Mouse (Mus musculus) heart, adult 10 weeks (tissue): ENCODE results near the gene Sept14. TPM values are rescaled to one million over a fixed set of nuclear protein-coding genes. Genes with fewer than 3 reads are reported as not detected.

Experiments used
- polyA plus RNA-seq: library from polyadenylated mRNA; stranded (reverse); fragments of 350-450 nt; fragmentation: Illumina TruSeq; extraction: RNeasy Lipid Tissue Mini Kit (QIAGEN cat#74804); gene quantifications from one replicate; pipeline ENCODE4 v1.2.3, GENCODE M21; 2014; ENCODE audit warnings: low read depth, low replicate concordance

The Sept14 gene
- polyA plus RNA-seq = not detected

GRCm38 (mm10) chr5:129708412-129708811, at the start of gene Sept14:
TSS of gene Sept14 (minus strand) at chr5:129708512.

GRCm38 (mm10) chr5:129724834-129725773, 16.8 kb upstream of the Sept14 start, which contains the start of gene Nipsnap2:
TSS of gene Nipsnap2 (plus strand) at chr5:129725063.

GRCm38 (mm10) chr5:129715326-129715861, 7.1 kb upstream of the Sept14 start, which contains the start of gene Mrps17:
TSS of gene Mrps17 (plus strand) at chr5:129715497.

GRCm38 (mm10) chr5:129670036-129670458, 38.3 kb downstream of the Sept14 start, which contains the start of gene Zfp11:
TSS of gene Zfp11 (minus strand) at chr5:129670099.

Other genes starting within 250 kb of the Sept14 start
- 38.6 TPM for gene Sfswap, start 207.3 kb downstream of the Sept14 start, polyA plus RNA-seq
- 0.86 TPM for gene Mmp17, start 124.3 kb downstream of the Sept14 start, polyA plus RNA-seq
- gene Zfp11, start 38.4 kb downstream of the Sept14 start, polyA plus RNA-seq = 2.8 TPM
- 95.2 TPM for gene Mrps17, start 7.0 kb upstream of the Sept14 start, polyA plus RNA-seq
- 884 TPM for gene Nipsnap2, start 16.6 kb upstream of the Sept14 start, polyA plus RNA-seq
- gene Psph, start 78.9 kb upstream of the Sept14 start, polyA plus RNA-seq = 9.4 TPM
- gene Sumf2, start 138.5 kb upstream of the Sept14 start, polyA plus RNA-seq = 11.9 TPM
- 1,073 TPM for gene Chchd2, start 179.0 kb upstream of the Sept14 start, polyA plus RNA-seq
- 0.73 TPM for gene Zbed5, start 187.2 kb upstream of the Sept14 start, polyA plus RNA-seq
- 59.8 TPM for gene Phkg1, start 190.0 kb upstream of the Sept14 start, polyA plus RNA-seq
- 0.86 TPM for gene Nupr1l, start 200.0 kb upstream of the Sept14 start, polyA plus RNA-seq
- 17.3 TPM for gene Vkorc1l1, start 233.5 kb upstream of the Sept14 start, polyA plus RNA-seq